Mouse (Mus musculus) limb, embryonic 14.5 days (tissue): Measurements from ENCODE around the gene Srsf1. TPM values are rescaled to one million over a fixed set of nuclear protein-coding genes. Genes with fewer than 3 reads are reported as not detected.
A peak's percentile ranks its signal among the peaks of the same experiment; 100 is the strongest.

ENCODE experiments used
- ATAC-seq: fragments of 200-750 bp; cut with Nextera tagmentation; 2 replicates; pipeline ENCODE4 v1.8.0; 2017; ENCODE audit warnings: low read depth, moderate number of reproducible peaks, moderate TSS enrichment; ENCODE audit not compliant: low FRiP score
- DNase-seq: peaks from one replicate; pipeline ENCODE4 v3.0.0-alpha.2; 2015; ENCODE audit warnings: low spot score
- H3K27ac ChIP-seq: fragments of 300-500 bp; sonication (generic); replicated peaks from 2 replicates; pipeline ENCODE4 v1.5.1; 2014; ENCODE audit warnings: low read depth, mild to moderate bottlenecking, low read length, moderate library complexity, mixed read lengths
- H3K27me3 ChIP-seq: fragments of 300-500 bp; sonication (generic); 2 replicates; pipeline ENCODE4 v1.6.1; 2014; ENCODE audit warnings: low read length, mixed read lengths; ENCODE audit not compliant: control insufficient read depth, insufficient read depth
- H3K36me3 ChIP-seq: fragments of 300-500 bp; sonication (generic); 2 replicates; pipeline ENCODE4 v1.6.1; 2014; ENCODE audit warnings: mild to moderate bottlenecking, low read length, moderate library complexity, mixed read lengths; ENCODE audit not compliant: control insufficient read depth, insufficient read depth
- H3K4me1 ChIP-seq: fragments of 300-500 bp; sonication (generic); 2 replicates; pipeline ENCODE4 v1.6.1; 2014; ENCODE audit warnings: antibody characterized with exemption, low read length, mixed read lengths; ENCODE audit not compliant: control insufficient read depth, insufficient read depth
- H3K4me2 ChIP-seq: fragments of 300-500 bp; sonication (generic); replicated peaks from 2 replicates; pipeline ENCODE4 v1.6.1; 2014; ENCODE audit warnings: low read depth, mild to moderate bottlenecking, low read length, moderate library complexity; ENCODE audit not compliant: severe bottlenecking
- H3K4me3 ChIP-seq: fragments of 300-500 bp; sonication (generic); replicated peaks from 2 replicates; pipeline ENCODE4 v1.5.1; 2014; ENCODE audit warnings: low read length
- H3K9ac ChIP-seq: fragments of 300-500 bp; sonication (generic); 2 replicates; pipeline ENCODE4 v1.6.1; 2014; ENCODE audit warnings: mild to moderate bottlenecking, low read depth, low read length, moderate library complexity; ENCODE audit not compliant: severe bottlenecking
- H3K9me3 ChIP-seq: fragments of 300-500 bp; sonication (generic); 2 replicates; pipeline ENCODE4 v1.6.1; 2016; ENCODE audit warnings: low read length; ENCODE audit not compliant: control insufficient read depth
- POLR2A ChIP-seq: fragments of 200-500 bp; IDR thresholded peaks from 2 replicates; pipeline ENCODE4 v1.8.0; 2012; ENCODE audit warnings: inconsistent platforms, mild to moderate bottlenecking, moderate library complexity, borderline replicate concordance; ENCODE audit not compliant: insufficient read depth, insufficient read length; ENCODE audit errors: extremely low read depth
- WGBS: fragments of 180-500 bp; shearing (Covaris S2); extraction: QIAGEN DNeasy Blood & Tissue Kit; methylation state at CpG from one replicate; pipeline ENCODE4 v1.1.7; 2014; 5-methylcytosine and 5-hydroxymethylcytosine counted together
- polyA plus RNA-seq, 2 experiments: library from polyadenylated mRNA; depleted of rRNA in 1 of 2; stranded (reverse) in 1 of 2; unstranded in 1 of 2; fragments of >200 nt; fragmentation: Nextera tagmentation in 1 of 2; extraction: Ambion mirVana in 1 of 2; gene quantifications; 2 replicates each; pipeline versions ENCODE4 v1.2.1 to v1.2.3; 2012 to 2014

Gene Srsf1
- polyA plus RNA-seq, 2 experiments = 338 to 524 TPM

DNA sequence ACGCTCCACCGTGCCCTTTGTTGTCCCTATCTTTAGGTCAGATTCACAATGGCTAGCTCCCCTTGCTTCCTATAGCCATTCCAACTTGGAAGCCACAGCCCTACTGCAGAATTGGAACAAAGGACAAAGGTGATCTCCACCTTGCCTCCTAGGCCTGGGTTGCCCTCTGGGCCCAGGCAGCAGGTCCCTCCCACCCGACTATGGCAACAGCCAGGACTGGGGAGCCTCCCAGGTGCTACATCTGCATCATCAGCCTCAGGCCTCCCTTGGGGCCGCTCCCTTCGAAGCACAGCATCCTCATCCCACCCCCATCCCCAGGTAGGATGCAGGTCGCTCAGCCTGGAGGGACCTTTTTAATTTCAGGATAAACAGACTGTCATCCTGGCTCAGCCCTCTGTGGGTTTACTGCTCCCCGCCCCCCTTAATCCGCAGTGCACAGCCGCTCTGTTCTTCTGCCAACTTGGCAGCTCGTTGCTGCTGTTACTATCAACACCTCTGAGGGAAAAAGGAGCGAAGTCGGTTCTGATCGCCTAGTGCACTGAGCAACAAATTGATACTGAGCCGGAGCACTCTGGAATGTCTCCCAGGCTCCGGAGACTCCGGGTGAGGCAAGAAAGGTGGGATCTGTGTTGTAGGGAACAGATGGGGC lies 37.5 kb upstream of the Srsf1 start:
- H3K27ac ChIP-seq = no peak overlapping the region
- H3K9me3 ChIP-seq = no peaks in the 10 kb centered on the region
- no peak for TF ChIP-seq POLR2A
- WGBS = 18% methylated on average over 16 of the region's 16 CpGs
- no peak overlapping the region; the same call in 1 of the 2 replicates for H3K4me3 ChIP-seq
- H3K4me2 ChIP-seq = peak overlapping the region; percentile 33
- H3K4me1 ChIP-seq = peaks cover 17% of the 10 kb centered on the region
- no peaks in the 10 kb centered on the region for H3K36me3 ChIP-seq
- H3K9ac ChIP-seq = peak overlapping the region; percentile 22
- DNase-seq (peak; percentile 60), ATAC-seq (no peak)
- H3K27me3 ChIP-seq = no peaks in the 10 kb centered on the region

DNA sequence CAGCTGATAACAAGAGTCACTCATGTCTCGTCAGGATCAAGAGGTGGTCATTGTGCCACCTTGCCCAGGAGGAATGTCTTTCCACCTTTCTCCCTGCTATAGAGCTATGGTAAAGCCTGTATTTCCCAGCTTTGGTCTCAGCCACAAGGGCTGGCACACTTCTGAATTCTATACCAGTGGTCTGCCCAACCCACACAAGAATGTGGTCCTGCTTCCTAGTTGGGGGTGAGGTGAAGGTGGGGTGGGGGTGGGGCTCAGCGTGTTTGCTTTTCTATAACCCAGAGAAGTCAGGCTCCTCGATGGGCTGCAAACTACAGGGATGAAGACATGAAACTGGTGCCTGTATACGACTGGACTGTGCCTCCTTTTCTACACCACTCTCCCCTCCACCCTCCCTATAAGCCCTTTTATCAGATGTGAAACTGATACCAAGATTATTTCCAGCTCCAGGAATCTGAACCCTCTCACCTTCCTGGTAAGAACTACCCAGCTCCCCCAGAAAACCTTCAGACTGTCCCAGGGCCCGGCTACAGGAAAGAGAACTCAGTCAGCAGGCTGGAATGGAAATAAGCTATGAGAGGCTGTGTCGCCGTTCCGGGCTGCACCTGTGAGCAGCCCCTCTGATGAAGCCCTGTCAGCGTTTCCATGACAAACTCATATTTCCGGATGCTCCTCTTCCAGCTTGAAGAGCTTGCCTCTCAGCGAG lies 35.8 kb upstream of the Srsf1 start:
- Histone ChIP-seq H3K4me3 (no peak overlapping the region), H3K4me1 (peaks cover 17% of the 10 kb centered on the region), H3K9ac (no peak overlapping the region), H3K27ac (no peak overlapping the region), H3K4me2 (no peak overlapping the region), H3K36me3 (no peaks in the 10 kb centered on the region), H3K9me3 (no peaks in the 10 kb centered on the region), H3K27me3 (no peaks in the 10 kb centered on the region)
- WGBS = 59% methylated on average over 11 of the region's 11 CpGs
- no peak for ATAC-seq
- no peak for DNase-seq
- no peak for TF ChIP-seq POLR2A

DNA sequence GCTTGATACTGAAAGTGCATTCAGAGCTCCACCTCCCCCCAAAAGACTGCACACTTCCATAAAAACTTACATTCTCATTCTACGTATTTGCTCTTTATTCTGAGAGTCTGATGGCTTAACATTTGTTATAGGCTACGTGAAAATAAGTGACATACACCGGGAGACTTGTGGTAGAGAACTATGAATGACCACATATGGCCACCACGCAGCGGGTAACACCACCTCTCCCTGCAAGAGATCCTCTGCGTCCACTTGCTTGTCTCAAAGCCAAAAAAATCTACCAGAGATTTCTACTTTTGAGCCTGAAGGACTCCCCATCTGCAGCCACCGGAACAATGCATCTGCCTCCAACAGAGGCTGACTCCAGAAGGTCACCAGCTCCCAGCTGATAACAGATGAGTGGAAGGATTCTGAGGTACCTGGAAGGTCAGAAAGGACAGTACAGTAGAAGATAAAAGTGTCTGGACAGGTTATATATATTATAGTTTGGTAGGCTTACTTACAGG lies 35.2 kb upstream of the Srsf1 start:
- Histone ChIP-seq H3K4me1 (peaks cover 17% of the 10 kb centered on the region), H3K4me2 (no peak overlapping the region), H3K9ac (no peak overlapping the region), H3K4me3 (no peak overlapping the region), H3K9me3 (no peaks in the 10 kb centered on the region), H3K27ac (no peak overlapping the region), H3K27me3 (no peaks in the 10 kb centered on the region), H3K36me3 (no peaks in the 10 kb centered on the region)
- ATAC-seq (no peak), DNase-seq (no peak)
- no peak for TF ChIP-seq POLR2A
- WGBS = 86% methylated on average over 7 of the region's 7 CpGs

DNA sequence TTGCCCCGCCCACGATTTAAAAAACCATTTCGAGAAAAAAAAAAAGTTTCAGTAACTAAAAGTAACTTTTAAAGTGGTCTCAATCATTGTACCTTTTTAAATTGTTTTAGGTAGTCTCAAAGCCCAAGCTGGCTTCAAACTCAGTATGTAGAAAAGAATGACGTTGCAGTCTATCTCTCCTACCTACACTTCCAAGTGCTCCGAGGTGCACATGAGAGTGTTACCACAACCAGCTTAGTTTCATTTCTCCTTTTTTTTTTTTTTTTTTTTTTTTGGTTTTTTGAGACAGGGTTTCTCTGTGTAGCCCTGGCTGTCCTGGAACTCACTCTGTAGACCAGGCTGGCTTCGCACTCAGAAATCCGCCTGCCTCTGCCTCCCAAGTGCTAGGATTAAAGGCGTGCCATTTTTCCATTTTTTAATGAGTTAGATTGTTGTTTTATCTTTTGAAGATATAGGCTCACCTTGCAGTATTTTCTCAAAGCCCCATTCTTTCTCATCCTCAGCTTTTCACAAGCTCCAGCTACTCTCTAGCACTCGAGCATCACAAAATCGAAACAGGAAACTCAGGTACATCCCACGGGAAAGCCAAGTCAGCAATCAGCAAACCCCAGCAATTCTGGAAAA lies 34.4 kb upstream of the Srsf1 start:
- Histone ChIP-seq H3K27ac (no peak overlapping the region), H3K9me3 (no peaks in the 10 kb centered on the region), H3K27me3 (no peaks in the 10 kb centered on the region), H3K4me3 (no peak overlapping the region), H3K4me1 (peaks cover 17% of the 10 kb centered on the region), H3K36me3 (no peaks in the 10 kb centered on the region), H3K9ac (no peak overlapping the region), H3K4me2 (no peak overlapping the region)
- DNase-seq (no peak), ATAC-seq (no peak)
- WGBS = 90% methylated on average over 11 of the region's 11 CpGs
- no peak for TF ChIP-seq POLR2A

DNA sequence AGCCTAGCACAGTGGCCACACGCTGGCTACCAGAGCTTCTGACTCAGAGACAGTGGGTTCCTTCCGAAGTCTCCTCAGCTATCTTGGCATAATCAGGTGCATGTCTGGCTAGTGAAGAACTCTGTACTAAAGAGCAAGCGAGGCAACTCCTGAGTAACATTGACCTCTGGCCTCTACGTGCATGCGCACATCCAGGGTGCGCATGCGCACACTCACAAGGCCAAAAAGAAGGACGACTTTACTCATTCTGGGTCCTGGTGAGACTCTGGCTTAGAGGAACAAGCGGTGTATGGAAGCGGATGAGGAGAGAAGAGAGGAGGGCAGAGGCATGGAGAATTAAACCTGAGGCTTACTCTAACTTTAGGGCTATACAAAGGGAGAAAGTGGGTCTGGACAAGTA lies 33.5 kb upstream of the Srsf1 start:
- Histone ChIP-seq H3K27ac (no peak overlapping the region), H3K9me3 (no peaks in the 10 kb centered on the region), H3K4me1 (peaks cover 17% of the 10 kb centered on the region), H3K27me3 (no peaks in the 10 kb centered on the region), H3K4me2 (no peak overlapping the region), H3K4me3 (no peak overlapping the region), H3K36me3 (no peaks in the 10 kb centered on the region), H3K9ac (no peak overlapping the region)
- 87% methylated on average over 10 of the region's 10 CpGs for WGBS
- DNase-seq (no peak), ATAC-seq (no peak)
- TF ChIP-seq POLR2A = no peak
